In the genomic region with DNA sequence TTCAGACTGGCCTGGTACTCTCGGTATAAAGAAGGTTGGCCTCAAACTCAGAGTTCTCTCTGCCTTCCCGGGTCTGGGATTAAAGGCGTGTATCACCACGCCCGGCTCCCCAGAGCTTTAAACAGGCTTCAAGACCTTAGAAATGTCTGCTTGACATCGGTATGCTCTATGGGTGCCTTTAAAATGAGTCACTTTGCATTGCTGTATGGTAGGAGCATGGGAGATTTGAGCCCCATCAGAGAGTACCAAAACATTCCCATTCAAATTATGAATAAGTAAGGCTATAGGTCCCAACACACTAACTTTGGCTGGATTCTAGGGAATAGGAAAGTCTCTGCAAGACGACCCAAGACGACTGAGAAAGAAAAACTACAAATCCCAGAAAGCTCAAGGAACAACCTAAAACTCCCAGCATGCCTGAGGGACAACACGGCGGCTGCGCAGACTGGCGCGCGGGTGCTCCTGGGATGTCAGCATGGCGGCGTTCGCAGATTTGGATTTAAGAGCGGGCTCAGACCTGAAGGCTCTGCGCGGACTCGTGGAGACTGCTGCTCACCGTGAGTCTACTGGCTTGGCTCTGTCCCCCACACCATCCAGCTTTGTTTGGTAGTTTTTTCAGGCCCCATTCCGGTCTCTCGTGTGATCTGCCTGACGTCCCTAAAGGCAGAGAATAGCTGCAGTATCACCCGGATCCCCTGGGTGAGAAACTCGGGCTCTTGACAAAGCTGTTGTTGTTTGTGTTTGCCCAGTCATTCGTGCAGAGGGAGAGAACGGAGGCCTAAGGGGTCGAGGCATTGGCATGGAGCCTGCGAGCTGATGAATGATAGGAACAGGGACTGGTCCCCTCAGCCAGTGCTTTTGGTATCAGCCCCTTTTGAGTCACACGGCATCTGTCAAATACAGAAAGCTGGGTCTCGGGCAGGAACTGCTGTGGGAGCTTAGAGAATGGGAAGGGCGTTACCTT, we compare ENCODE assay signal across 8 mouse cellular contexts. TPM values are rescaled to one million over a fixed set of nuclear protein-coding genes. Genes with fewer than 3 reads are reported as not detected.
DNase-seq lines count a peak whose midpoint lies in the region; ATAC-seq lines count a peak whose summit lies in the region.

Gene Rpp30 (plus strand): TSS at position 455 of the 964 bp plus-strand sequence.

- peak; percentile 60 for DNase-seq in WW6 (ENCODE audit: low read depth, low spot score)
- DNase-seq in cerebellum, postnatal 4 days (ENCODE audit: low spot score in 2 of 2): peak; percentile 48 to 81
- DNase-seq in gastrocnemius, adult 18-20 months (ENCODE audit: low spot score): peak; percentile 83
- peak; percentile 80 to 87 for DNase-seq in left cerebral cortex, adult 18-20 months (ENCODE audit: low spot score in 2 of 2)
- peak; percentile 90 for DNase-seq in right cerebral cortex, adult 18-20 months
- peak; percentile 24 for DNase-seq in urinary bladder, postnatal 10 days (ENCODE audit: low spot score)

- H3K9me3 ChIP-seq in hindbrain, embryonic 16.5 days (ENCODE audit: control insufficient read depth, low read length): no peaks in the 10 kb centered on the region

- no peaks in the 10 kb centered on the region for H3K27me3 ChIP-seq in hindbrain, embryonic 16.5 days (replicated peaks; ENCODE audit: control insufficient read depth, insufficient read depth, low read length)

- peaks cover 7% of the 10 kb centered on the region; the same call in 1 of the 2 replicates for H3K36me3 ChIP-seq in hindbrain, embryonic 16.5 days (ENCODE audit: control insufficient read depth, insufficient read depth, low read length)
- peaks cover 7% of the 10 kb centered on the region; the same call in 1 of the 2 replicates for H3K36me3 ChIP-seq in macrophage (ENCODE audit: inconsistent target)

- peaks cover 20% of the 10 kb centered on the region for H3K79me2 ChIP-seq in macrophage (ENCODE audit: inconsistent target)

- peak within 1 kb of the TSS; percentile 52 for H3K4me3 ChIP-seq in hindbrain, embryonic 16.5 days (ENCODE audit: low read length)
- H3K4me3 ChIP-seq in macrophage (ENCODE audit: inconsistent target): peak within 1 kb of the TSS; percentile 97

- H3K4me1 ChIP-seq in hindbrain, embryonic 16.5 days (ENCODE audit: control insufficient read depth, insufficient read depth, low read depth, low read length): peaks cover 10% of the 10 kb centered on the region

- H3K4me2 ChIP-seq in hindbrain, embryonic 16.5 days (ENCODE audit: low read length): peak within 1 kb of the TSS; percentile 95

- peak within 1 kb of the TSS; percentile 56 for H3K9ac ChIP-seq in hindbrain, embryonic 16.5 days (ENCODE audit: low read depth, low read length)

- peak; percentile 96 for ATAC-seq in hindbrain, embryonic 16.5 days

- H3K27ac ChIP-seq in hindbrain, embryonic 16.5 days (ENCODE audit: low read depth, low read length): peak within 1 kb of the TSS; percentile 41; the same call in 1 of the 2 replicates
- H3K27ac ChIP-seq in macrophage: peak within 1 kb of the TSS; percentile 36

- 2% methylated on average over 34 of the region's 34 CpGs for WGBS in hindbrain, embryonic 16.5 days
- WGBS in macrophage (ENCODE audit: missing documents): 2% methylated on average over 34 of the region's 34 CpGs

RNA-seq across cellular contexts. Expression of gene Rpp30, which starts in this region (rescaled TPM):
- 10 to 100 TPM; 13.8 to 16.5 TPM for total RNA-seq in gastrocnemius, adult 18-20 months (2021)
- polyA plus RNA-seq in hindbrain, embryonic 16.5 days (2015; fragmentation: Nextera tagmentation; extraction: Ambion mirVana): 63.7 and 64.2 TPM in 2 replicates
- total RNA-seq in left cerebral cortex, adult 18-20 months (2021): 10 to 100 TPM; 18.2 to 19.3 TPM
- total RNA-seq in macrophage (2018; cell fraction: chromatin; rRNA removed): 10 to 100 TPM in 21 of 26 experiments, 1 to 10 TPM in 5; 3.6 to 27.1 (median 15.4) TPM
- total RNA-seq in macrophage (2018; cell fraction: cytosol; rRNA removed): 10 to 100 TPM; 10.4 to 21.1 (median 16.2) TPM
- 10 to 100 TPM in 17 of 26 experiments, 1 to 10 TPM in 9; 3.7 to 22.1 (median 11.2) TPM for total RNA-seq in macrophage (2018; cell fraction: nucleus; rRNA removed)
- polyA plus RNA-seq in macrophage (2018): 14.9 to 24.4 TPM (median 22.2 TPM) in 3 replicates

Comparison
In these comparisons a context has a peak if more than half of its experiments do, and no peak if none do; other contexts are left out.
1. Peak in every context shown above with its lines: DNase-seq, ATAC-seq, H3K4me3 ChIP-seq and H3K27ac ChIP-seq.
2. DNase-seq: peak in every context shown above with its lines; median percentile 90 in right cerebral cortex, adult 18-20 months; 84 in left cerebral cortex, adult 18-20 months; 83 in gastrocnemius, adult 18-20 months; 64 in cerebellum, postnatal 4 days; 60 in WW6; 24 in urinary bladder, postnatal 10 days.